Mouse (Mus musculus) forebrain, embryonic 16.5 days (tissue): ENCODE data around the gene Ninl. TPM values are rescaled to one million over a fixed set of nuclear protein-coding genes. Genes with fewer than 3 reads are reported as not detected.

Experiments used
- ATAC-seq: fragments of 200-750 bp; cut with Nextera tagmentation; 2 replicates; pipeline ENCODE4 v1.8.0; 2017; ENCODE audit warnings: mild to moderate bottlenecking, moderate library complexity
- H3K27ac ChIP-seq: fragments of 300-500 bp; sonication (generic); 2 replicates; pipeline ENCODE4 v1.5.1; 2014; ENCODE audit warnings: low read length, control low read depth
- H3K27me3 ChIP-seq: fragments of 300-500 bp; sonication (generic); replicated peaks from 2 replicates; pipeline ENCODE4 v1.6.1; 2014; ENCODE audit warnings: low read length; ENCODE audit not compliant: control insufficient read depth, insufficient read depth
- H3K36me3 ChIP-seq: fragments of 300-500 bp; sonication (generic); 2 replicates; pipeline ENCODE4 v1.6.1; 2014; ENCODE audit not compliant: control insufficient read depth, insufficient read depth
- H3K4me1 ChIP-seq: fragments of 300-500 bp; sonication (generic); replicated peaks from 2 replicates; pipeline ENCODE4 v1.6.1; 2014; ENCODE audit warnings: low read length; ENCODE audit not compliant: control insufficient read depth, insufficient read depth
- H3K4me2 ChIP-seq: fragments of 300-500 bp; sonication (generic); 2 replicates; pipeline ENCODE4 v1.6.1; 2014; ENCODE audit warnings: mild to moderate bottlenecking, low read length, control low read depth
- H3K4me3 ChIP-seq: fragments of 300-500 bp; sonication (generic); replicated peaks from 2 replicates; pipeline ENCODE4 v1.5.1; 2014; ENCODE audit warnings: mild to moderate bottlenecking, low read length, control low read depth
- H3K9ac ChIP-seq: fragments of 300-500 bp; sonication (generic); replicated peaks from 2 replicates; pipeline ENCODE4 v1.6.1; 2014; ENCODE audit warnings: low read depth, low read length, control low read depth
- H3K9me3 ChIP-seq: fragments of 300-500 bp; sonication (generic); 2 replicates; pipeline ENCODE4 v1.6.1; 2016; ENCODE audit warnings: low read length; ENCODE audit not compliant: control insufficient read depth
- WGBS: fragments of 180-500 bp; shearing (Covaris S2); extraction: QIAGEN DNeasy Blood & Tissue Kit; methylation state at CpG from one replicate; pipeline ENCODE4 v1.1.7; 2014; 5-methylcytosine and 5-hydroxymethylcytosine counted together
- polyA plus RNA-seq: library from polyadenylated mRNA; unstranded; fragments of >200 nt; fragmentation: Nextera tagmentation; extraction: Ambion mirVana; gene quantifications from 2 replicates; pipeline ENCODE4 v1.2.1, GENCODE M21; 2015

Ninl gene
- polyA plus RNA-seq, 1 experiment from 2014 or later = 12.0 TPM

DNA sequence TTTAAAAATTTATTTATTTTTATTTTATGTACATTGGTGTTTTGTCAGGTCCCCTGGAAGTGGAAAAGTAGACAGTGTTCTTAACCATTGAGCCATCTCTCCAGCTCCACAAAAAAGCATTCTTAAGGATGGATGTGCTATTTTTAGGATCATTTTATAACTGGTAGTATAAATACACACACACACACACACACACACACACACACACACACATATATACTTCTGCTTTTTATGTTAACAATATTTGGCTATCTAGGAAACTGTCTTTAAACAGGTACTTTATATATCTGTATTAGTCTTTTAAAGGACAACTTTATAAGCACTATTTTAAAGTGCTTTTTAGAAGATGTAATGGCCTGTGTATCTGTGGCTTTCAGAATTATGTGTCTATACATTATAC, 57.1 kb downstream of the Ninl start:
- no peak overlapping the region for H3K27ac ChIP-seq
- H3K9me3 ChIP-seq = no peaks in the 10 kb centered on the region
- no peaks in the 10 kb centered on the region for H3K27me3 ChIP-seq
- H3K4me3 ChIP-seq = no peak overlapping the region
- ATAC-seq = no peak
- no peaks in the 10 kb centered on the region for H3K4me1 ChIP-seq
- no peak overlapping the region for H3K9ac ChIP-seq
- no peak overlapping the region for H3K4me2 ChIP-seq
- H3K36me3 ChIP-seq = no peaks in the 10 kb centered on the region

DNA sequence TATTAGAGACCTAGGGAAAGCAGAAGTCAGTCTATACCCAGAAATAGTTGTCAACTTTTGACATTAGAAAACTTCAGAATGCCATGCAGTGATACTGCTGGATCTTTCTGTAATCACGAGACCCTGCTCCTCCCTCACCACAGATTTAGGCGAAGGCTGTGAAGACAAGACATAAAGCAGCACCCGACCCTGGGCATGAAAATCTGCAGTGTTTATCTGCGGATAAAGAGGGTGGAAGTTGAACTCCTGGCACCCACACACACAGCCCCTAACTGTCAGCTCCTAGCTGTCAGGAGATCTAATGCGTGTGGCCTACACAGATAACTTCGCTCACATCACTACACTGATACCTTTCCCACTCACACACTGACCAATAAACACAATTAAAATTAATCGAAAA, 57.7 kb downstream of the Ninl start:
- H3K9ac ChIP-seq = no peak overlapping the region
- no peaks in the 10 kb centered on the region for H3K9me3 ChIP-seq
- H3K4me2 ChIP-seq = no peak overlapping the region
- no peak overlapping the region for H3K27ac ChIP-seq
- H3K4me3 ChIP-seq = no peak overlapping the region
- no peak for ATAC-seq
- H3K4me1 ChIP-seq = no peaks in the 10 kb centered on the region
- 91% methylated on average over 7 of the region's 7 CpGs for WGBS
- no peaks in the 10 kb centered on the region for H3K27me3 ChIP-seq
- no peaks in the 10 kb centered on the region for H3K36me3 ChIP-seq

DNA sequence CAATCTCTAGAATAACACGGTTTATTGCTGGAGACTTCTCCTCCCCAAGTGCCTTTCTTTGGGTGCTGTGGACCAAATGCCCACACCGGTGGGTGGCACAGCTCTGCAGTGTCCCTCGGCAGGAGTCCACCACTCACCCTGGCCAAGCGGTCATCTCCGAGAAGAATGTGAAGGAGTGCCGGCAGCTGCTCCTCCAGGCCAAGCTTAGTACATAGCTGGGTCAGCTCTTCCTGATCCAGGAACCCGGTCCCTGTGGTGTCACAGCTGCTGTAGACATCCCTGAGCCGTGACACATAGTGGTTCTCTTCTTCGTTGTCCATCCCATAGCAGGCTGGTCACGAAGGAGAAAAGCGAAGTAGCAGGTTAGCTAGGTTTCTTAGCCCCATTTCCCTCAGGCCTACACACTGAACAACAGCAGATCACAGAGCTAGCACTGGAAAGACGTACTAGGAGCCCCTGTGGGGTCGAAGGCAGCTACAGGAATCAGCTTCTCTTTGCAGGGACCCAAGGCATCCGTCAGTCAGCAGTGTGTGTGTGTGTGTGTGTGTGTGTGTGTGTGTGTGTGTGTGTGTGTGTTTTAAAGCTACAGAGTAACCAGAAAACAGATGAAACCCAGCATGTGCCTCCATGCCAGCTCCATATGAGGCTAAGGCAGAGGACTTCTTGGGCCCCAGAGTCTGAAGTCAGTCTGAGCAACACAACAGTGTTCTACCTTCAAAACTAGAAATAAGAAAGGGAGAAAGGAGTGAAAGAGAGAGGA, 59.1 kb downstream of the Ninl start:
- 91% methylated on average over 14 of the region's 14 CpGs for WGBS
- Histone ChIP-seq H3K9me3 (no peaks in the 10 kb centered on the region), H3K4me2 (no peak overlapping the region), H3K36me3 (peaks cover 4% of the 10 kb centered on the region), H3K27me3 (no peaks in the 10 kb centered on the region), H3K4me1 (no peaks in the 10 kb centered on the region), H3K9ac (no peak overlapping the region), H3K27ac (no peak overlapping the region), H3K4me3 (no peak overlapping the region)
- no peak for ATAC-seq

DNA sequence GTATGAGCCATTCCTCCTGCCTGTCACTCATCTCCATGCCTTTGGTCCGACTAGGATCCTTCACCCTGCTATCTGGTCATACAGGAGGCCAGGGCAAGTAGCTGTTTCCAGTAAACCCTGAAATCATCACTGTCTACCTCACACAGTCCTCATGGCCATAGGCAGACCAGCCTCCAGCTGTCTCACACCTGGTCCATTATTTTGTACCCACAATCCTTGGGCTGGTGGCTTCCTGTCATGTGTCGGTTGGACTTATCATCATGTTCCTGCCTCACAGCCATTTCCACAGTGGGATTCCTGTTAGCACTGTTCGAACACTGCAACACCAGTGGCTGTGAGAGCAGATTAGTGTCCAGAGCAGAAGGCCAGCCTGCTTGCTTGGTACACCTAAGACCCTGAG, 60.4 kb downstream of the Ninl start:
- no peak overlapping the region for H3K4me2 ChIP-seq
- no peak overlapping the region for H3K27ac ChIP-seq
- ATAC-seq = no peak
- no peaks in the 10 kb centered on the region for H3K27me3 ChIP-seq
- H3K4me1 ChIP-seq = no peaks in the 10 kb centered on the region
- H3K9ac ChIP-seq = no peak overlapping the region
- H3K36me3 ChIP-seq = peaks cover 6% of the 10 kb centered on the region
- no peaks in the 10 kb centered on the region for H3K9me3 ChIP-seq
- no peak overlapping the region for H3K4me3 ChIP-seq
- 92% methylated on average over 3 of the region's 3 CpGs for WGBS

- Histone ChIP-seq H3K4me1 (no peaks in the 10 kb centered on the region), H3K36me3 (peaks cover 9% of the 10 kb centered on the region), H3K9me3 (no peaks in the 10 kb centered on the region), H3K9ac (no peak overlapping the region), H3K27me3 (no peaks in the 10 kb centered on the region), H3K4me2 (no peak overlapping the region), H3K4me3 (no peak overlapping the region), H3K27ac (no peak overlapping the region)
- 100% methylated on average over 6 of the region's 6 CpGs for WGBS
- no peak for ATAC-seq
Measured at GRCm38 (mm10) chr2:150977676-150978075, 61.5 kb downstream of the Ninl start.

DNA sequence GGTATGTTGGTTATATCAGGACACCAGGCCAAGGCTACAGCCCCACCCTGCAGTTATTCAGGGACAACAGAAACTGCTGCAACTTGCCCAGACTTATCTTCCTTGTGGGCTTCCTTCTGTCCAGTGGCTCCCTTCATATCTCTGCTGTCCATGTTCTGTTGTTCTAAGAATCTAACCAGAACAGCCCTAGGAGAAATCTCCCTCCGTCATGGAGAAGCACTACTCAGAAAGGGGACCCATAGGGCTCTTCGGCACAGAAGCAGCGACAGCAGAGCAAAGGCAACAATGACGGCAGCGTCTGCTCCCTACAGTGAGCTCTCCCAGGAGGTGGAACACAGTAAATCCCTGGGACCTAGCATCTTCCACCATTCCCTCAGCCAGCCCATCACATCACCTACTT, 62.3 kb downstream of the Ninl start:
- H3K4me3 ChIP-seq = no peak overlapping the region
- 89% methylated on average over 5 of the region's 5 CpGs for WGBS
- no peak overlapping the region for H3K27ac ChIP-seq
- no peaks in the 10 kb centered on the region for H3K27me3 ChIP-seq
- no peak overlapping the region for H3K9ac ChIP-seq
- H3K4me2 ChIP-seq = no peak overlapping the region
- no peak for ATAC-seq
- H3K4me1 ChIP-seq = no peaks in the 10 kb centered on the region
- H3K9me3 ChIP-seq = no peaks in the 10 kb centered on the region
- peaks cover 9% of the 10 kb centered on the region for H3K36me3 ChIP-seq

DNA sequence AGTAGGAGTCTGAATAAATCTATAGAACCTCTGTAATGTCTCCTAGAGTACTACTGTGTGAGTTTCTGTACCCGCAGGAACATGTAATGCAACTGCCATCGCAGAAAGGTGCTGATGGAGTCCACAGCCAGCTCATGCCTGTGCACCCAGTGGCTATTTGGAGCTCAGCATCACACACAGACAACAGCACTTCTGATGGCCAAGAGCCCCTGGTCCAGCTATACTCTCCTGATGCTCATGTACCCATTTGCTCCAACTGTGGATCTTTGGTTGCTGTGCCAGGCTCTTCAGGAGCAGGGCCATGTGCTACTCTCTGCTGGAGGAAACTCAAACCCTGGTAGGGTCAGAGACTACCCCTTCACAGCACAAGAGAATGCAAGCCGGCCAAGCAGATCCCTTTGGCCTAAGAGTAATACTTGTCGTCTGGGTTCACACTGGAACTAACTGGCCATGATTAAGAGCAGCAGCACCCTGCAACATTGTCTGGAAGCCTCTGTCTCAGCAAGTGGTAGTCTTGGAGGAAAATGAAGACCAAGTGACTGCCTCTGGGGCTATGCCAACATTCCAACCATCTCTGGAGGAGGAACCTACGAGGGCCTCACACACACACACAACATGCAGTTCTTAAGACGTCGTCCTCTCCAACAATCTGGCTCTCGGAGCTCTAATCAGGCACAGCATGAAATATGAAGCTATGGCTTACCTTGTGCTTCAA, 65.6 kb downstream of the Ninl start:
- Histone ChIP-seq H3K36me3 (peaks cover 9% of the 10 kb centered on the region), H3K9ac (no peak overlapping the region), H3K9me3 (no peaks in the 10 kb centered on the region), H3K4me2 (no peak overlapping the region), H3K4me1 (no peaks in the 10 kb centered on the region), H3K4me3 (no peak overlapping the region), H3K27me3 (no peaks in the 10 kb centered on the region), H3K27ac (no peak overlapping the region)
- ATAC-seq = no peak
- 95% methylated on average over 8 of the region's 8 CpGs for WGBS

DNA sequence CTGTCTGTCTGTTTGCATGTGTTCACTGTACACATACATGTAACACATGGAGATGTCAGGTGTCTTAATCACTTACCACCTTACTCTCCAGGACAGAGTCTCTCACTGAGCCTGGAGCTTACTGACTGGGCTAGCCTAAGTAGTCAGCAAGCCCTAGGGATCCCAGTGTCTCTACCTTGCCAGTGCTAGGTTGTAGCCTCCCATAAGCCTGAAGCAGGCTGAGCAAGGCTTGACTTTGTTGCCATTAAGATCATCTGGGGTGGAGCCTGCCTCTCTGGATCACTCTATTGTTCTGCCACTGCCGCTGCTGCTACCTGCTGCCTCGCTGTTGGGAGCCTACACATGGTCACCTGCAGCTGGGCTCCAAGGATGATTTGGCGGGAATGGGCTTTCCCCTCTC, 66.5 kb downstream of the Ninl start:
- no peaks in the 10 kb centered on the region for H3K9me3 ChIP-seq
- no peak overlapping the region for H3K27ac ChIP-seq
- no peak for ATAC-seq
- H3K4me1 ChIP-seq = no peaks in the 10 kb centered on the region
- no peak overlapping the region for H3K4me2 ChIP-seq
- no peak overlapping the region for H3K4me3 ChIP-seq
- H3K27me3 ChIP-seq = no peaks in the 10 kb centered on the region
- peaks cover 9% of the 10 kb centered on the region for H3K36me3 ChIP-seq
- no peak overlapping the region for H3K9ac ChIP-seq
- 87% methylated on average over 3 of the region's 3 CpGs for WGBS

DNA sequence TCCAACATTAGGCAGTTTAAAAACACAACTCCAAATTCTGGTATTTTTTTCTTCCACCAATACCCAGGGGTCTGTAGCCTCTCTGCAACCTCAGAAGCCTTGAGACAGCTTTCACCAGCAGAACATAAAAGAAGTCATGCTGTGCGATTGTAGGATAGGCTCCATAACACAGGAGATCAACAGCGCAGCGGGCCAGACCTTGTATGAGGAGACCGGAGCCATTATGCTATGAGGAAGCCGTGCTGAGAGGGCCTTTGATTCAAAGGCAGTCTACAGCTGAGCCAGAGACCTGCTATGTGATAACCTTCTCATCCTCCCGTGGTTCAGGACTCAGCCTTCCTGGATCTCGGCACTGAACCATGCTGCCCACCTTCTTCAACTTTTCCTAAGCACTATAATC, 67.3 kb downstream of the Ninl start:
- Histone ChIP-seq H3K36me3 (peaks cover 9% of the 10 kb centered on the region), H3K27me3 (no peaks in the 10 kb centered on the region), H3K9ac (no peak overlapping the region), H3K4me1 (no peaks in the 10 kb centered on the region), H3K9me3 (no peaks in the 10 kb centered on the region), H3K27ac (no peak overlapping the region), H3K4me3 (no peak overlapping the region), H3K4me2 (no peak overlapping the region)
- ATAC-seq = no peak
- whole genome bisulfite sequencing = 57% methylated on average over 7 of the region's 7 CpGs
